Mouse (Mus musculus) liver, postnatal 0 days (tissue): ENCODE measurements around the gene Spon1. TPM values are rescaled to one million over a fixed set of nuclear protein-coding genes. Genes with fewer than 3 reads are reported as not detected.
A peak's percentile ranks its signal among the peaks of the same experiment; 100 is the strongest.

ENCODE experiments used
- ATAC-seq: fragments of 200-750 bp; cut with Nextera tagmentation; 2 replicates; pipeline ENCODE4 v1.8.0; 2017; ENCODE audit warnings: mild to moderate bottlenecking, moderate library complexity
- DNase-seq: peaks from one replicate; pipeline ENCODE4 v3.0.0-alpha.2; 2016
- H3K27ac ChIP-seq: fragments of 300-500 bp; sonication (generic); 2 replicates; pipeline ENCODE4 v1.5.1; 2014; ENCODE audit warnings: antibody characterized with exemption, moderate library complexity, mild to moderate bottlenecking, low read depth
- H3K27me3 ChIP-seq: fragments of 300-500 bp; sonication (generic); 2 replicates; pipeline ENCODE4 v1.6.1; 2014; ENCODE audit warnings: low read length, control low read depth, mixed read lengths; ENCODE audit not compliant: insufficient read depth
- H3K36me3 ChIP-seq: fragments of 300-500 bp; sonication (generic); replicated peaks from 2 replicates; pipeline ENCODE4 v1.6.1; 2014; ENCODE audit warnings: mild to moderate bottlenecking, control low read depth, low read length, moderate library complexity, mixed read lengths; ENCODE audit not compliant: insufficient read depth
- H3K4me1 ChIP-seq: fragments of 300-500 bp; sonication (generic); 2 replicates; pipeline ENCODE4 v1.6.1; 2014; ENCODE audit warnings: antibody characterized with exemption, mild to moderate bottlenecking, control low read depth; ENCODE audit not compliant: insufficient read depth
- H3K4me2 ChIP-seq: fragments of 300-500 bp; sonication (generic); 2 replicates; pipeline ENCODE4 v1.6.1; 2014; ENCODE audit warnings: low read depth, mild to moderate bottlenecking, low read length, moderate library complexity, mixed read lengths
- H3K4me3 ChIP-seq: fragments of 300-500 bp; sonication (generic); 2 replicates; pipeline ENCODE4 v1.5.1; 2014; ENCODE audit warnings: low read depth, low read length
- H3K9ac ChIP-seq: fragments of 300-500 bp; sonication (generic); replicated peaks from 2 replicates; pipeline ENCODE4 v1.6.1; 2014; ENCODE audit warnings: mild to moderate bottlenecking, moderate library complexity
- H3K9me3 ChIP-seq: fragments of 300-500 bp; sonication (generic); 2 replicates; pipeline ENCODE4 v1.6.1; 2016; ENCODE audit warnings: mild to moderate bottlenecking, control low read depth, low read length, mixed read lengths
- CTCF ChIP-seq: sonication (generic); IDR thresholded peaks from 2 replicates; pipeline ENCODE4 v1.5.1; 2016; ENCODE audit warnings: antibody characterized with exemption, low read depth
- EP300 ChIP-seq: IDR thresholded peaks from 2 replicates; pipeline ENCODE4 v1.6.1; 2016; ENCODE audit warnings: antibody characterized with exemption, low read depth, mild to moderate bottlenecking
- WGBS: fragments of 180-500 bp; shearing (Covaris S2); extraction: QIAGEN DNeasy Blood & Tissue Kit; methylation state at CpG from one replicate; pipeline ENCODE4 v1.1.7; 2014; ENCODE audit not compliant: insufficient replicate concordance; 5-methylcytosine and 5-hydroxymethylcytosine counted together
- polyA plus RNA-seq: library from polyadenylated mRNA; unstranded; fragments of >200 nt; fragmentation: Nextera tagmentation; extraction: Ambion mirVana; gene quantifications from 2 replicates; pipeline ENCODE4 v1.2.1, GENCODE M21; 2015

Gene Spon1
- polyA plus RNA-seq, 1 experiment from 2014 or later = 0.35 TPM

- no peak overlapping the region for H3K9ac ChIP-seq
- no peak overlapping the region for H3K4me3 ChIP-seq
- no peak overlapping the region for H3K4me2 ChIP-seq
- H3K36me3 ChIP-seq = no peaks in the 10 kb centered on the region
- H3K27me3 ChIP-seq = peaks cover 5% of the 10 kb centered on the region; the same call in 1 of the 2 replicates
- no peak overlapping the region for H3K27ac ChIP-seq
- H3K9me3 ChIP-seq = no peaks in the 10 kb centered on the region
- TF ChIP-seq CTCF = peak; percentile 80
- no peak for TF ChIP-seq EP300
- 10% methylated on average over 7 of the region's 7 CpGs for WGBS
- peak; percentile 49 for ATAC-seq
- no peaks in the 10 kb centered on the region for H3K4me1 ChIP-seq
- DNase-seq = peak; percentile 67
Measured at GRCm38 (mm10) chr7:113774039-113774438, 8.2 kb downstream of the Spon1 start.

DNA sequence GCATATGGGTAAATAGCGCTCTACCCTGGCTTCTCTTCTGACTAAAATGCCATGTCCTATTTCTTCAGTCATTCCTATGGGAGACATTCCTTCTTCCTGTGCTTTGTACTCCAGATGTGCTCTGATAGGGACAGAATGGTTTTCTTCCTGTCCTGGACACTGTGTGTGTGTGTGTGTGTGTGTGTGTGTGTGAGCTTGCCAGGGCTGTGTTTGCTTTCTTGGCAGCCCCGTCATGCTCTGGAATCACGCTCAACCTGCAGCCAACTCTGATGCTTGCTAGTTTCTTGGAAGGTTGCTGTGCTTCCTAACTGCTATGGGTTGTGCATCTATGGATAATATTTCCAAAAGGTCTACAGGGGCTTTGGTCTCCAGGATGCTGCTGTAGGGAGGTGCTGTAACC is 9.1 kb downstream of the Spon1 start:
- ATAC-seq (no peak), DNase-seq (no peak)
- no peak overlapping the region for H3K9ac ChIP-seq
- 56% methylated on average over 3 of the region's 3 CpGs for WGBS
- H3K4me1 ChIP-seq = no peaks in the 10 kb centered on the region
- no peaks in the 10 kb centered on the region for H3K9me3 ChIP-seq
- H3K4me3 ChIP-seq = no peak overlapping the region
- H3K4me2 ChIP-seq = no peak overlapping the region
- 0 out of 2 replicates have a peak, but pooled peaks cover 3% of the 10 kb centered on the region for H3K27me3 ChIP-seq
- no peaks in the 10 kb centered on the region for H3K36me3 ChIP-seq
- TF ChIP-seq CTCF (no peak), EP300 (no peak)
- no peak overlapping the region for H3K27ac ChIP-seq

DNA sequence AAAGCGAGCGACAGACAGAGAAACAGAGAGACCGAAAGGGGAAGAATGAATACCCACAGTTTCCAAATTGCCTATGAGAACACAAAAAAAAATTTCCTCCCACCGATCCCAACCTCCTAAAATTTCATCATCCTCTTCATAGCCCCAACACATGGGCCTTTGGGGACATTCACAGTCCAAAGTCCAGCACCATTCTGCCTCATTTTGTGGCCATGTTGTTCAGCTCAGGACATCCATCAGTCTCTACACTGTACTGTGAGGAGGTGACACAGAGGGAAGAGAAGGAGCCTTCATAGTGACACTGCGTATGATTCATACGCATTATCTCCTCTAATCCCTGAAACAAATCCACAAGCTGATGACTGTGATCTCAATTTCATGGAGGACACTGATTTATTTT is 12.7 kb downstream of the Spon1 start:
- Histone ChIP-seq H3K9me3 (no peaks in the 10 kb centered on the region), H3K4me1 (no peaks in the 10 kb centered on the region), H3K4me2 (no peak overlapping the region), H3K4me3 (no peak overlapping the region), H3K27ac (no peak overlapping the region), H3K9ac (no peak overlapping the region), H3K36me3 (no peaks in the 10 kb centered on the region), H3K27me3 (no peaks in the 10 kb centered on the region)
- ATAC-seq (no peak; the same call in 1 of the 2 replicates), DNase-seq (no peak)
- TF ChIP-seq EP300 (no peak), CTCF (no peak)
- 85% methylated on average over 6 of the region's 6 CpGs for WGBS

DNA sequence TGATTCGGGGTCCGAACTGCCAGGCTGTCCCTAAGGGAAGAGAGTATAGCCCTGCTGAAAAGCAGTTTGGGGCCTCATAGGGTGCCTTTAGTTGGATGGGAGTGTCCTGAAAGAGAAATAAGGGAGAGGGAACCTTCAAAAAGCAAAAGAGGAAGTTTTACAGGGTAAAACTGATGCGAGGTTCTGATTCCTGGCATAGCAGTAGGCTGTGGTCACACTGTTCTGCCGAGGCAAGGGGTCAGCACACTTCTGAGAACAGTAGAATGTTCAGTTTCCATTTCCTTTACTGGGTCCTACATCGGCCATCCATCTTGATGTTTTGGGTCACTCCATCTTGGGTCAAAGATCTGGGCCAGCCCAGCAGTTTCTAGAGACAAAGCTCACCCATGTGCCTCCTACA is 14.5 kb downstream of the Spon1 start:
- TF ChIP-seq EP300 (no peak), CTCF (no peak)
- ATAC-seq = 0 out of 2 replicates have a peak, but pooled peaks have one; percentile 15
- Histone ChIP-seq H3K4me3 (no peak overlapping the region), H3K9me3 (no peaks in the 10 kb centered on the region), H3K27ac (no peak overlapping the region), H3K36me3 (no peaks in the 10 kb centered on the region), H3K4me1 (no peaks in the 10 kb centered on the region), H3K9ac (no peak overlapping the region), H3K27me3 (no peaks in the 10 kb centered on the region), H3K4me2 (no peak overlapping the region)
- no peak for DNase-seq
- WGBS = 49% methylated on average over 5 of the region's 5 CpGs

- no peaks in the 10 kb centered on the region for H3K9me3 ChIP-seq
- no peak for ATAC-seq
- H3K9ac ChIP-seq = no peak overlapping the region
- whole genome bisulfite sequencing = 86% methylated on average over 5 of the region's 5 CpGs
- no peak for DNase-seq
- no peak overlapping the region for H3K27ac ChIP-seq
- H3K27me3 ChIP-seq = no peaks in the 10 kb centered on the region
- no peak overlapping the region for H3K4me3 ChIP-seq
- TF ChIP-seq CTCF (no peak), EP300 (no peak)
- H3K4me1 ChIP-seq = no peaks in the 10 kb centered on the region
- no peak overlapping the region for H3K4me2 ChIP-seq
- no peaks in the 10 kb centered on the region for H3K36me3 ChIP-seq
Measured at GRCm38 (mm10) chr7:113791991-113792390, 26.2 kb downstream of the Spon1 start.

- Histone ChIP-seq H3K4me1 (no peaks in the 10 kb centered on the region), H3K4me2 (no peak overlapping the region), H3K9ac (no peak overlapping the region), H3K27ac (no peak overlapping the region), H3K36me3 (no peaks in the 10 kb centered on the region), H3K27me3 (no peaks in the 10 kb centered on the region), H3K4me3 (no peak overlapping the region), H3K9me3 (no peaks in the 10 kb centered on the region)
- DNase-seq (no peak), ATAC-seq (no peak)
- 59% methylated on average over 3 of the region's 3 CpGs for WGBS
- TF ChIP-seq EP300 (no peak), CTCF (no peak)
Measured at GRCm38 (mm10) chr7:113792871-113793270, 27.1 kb downstream of the Spon1 start.

DNA sequence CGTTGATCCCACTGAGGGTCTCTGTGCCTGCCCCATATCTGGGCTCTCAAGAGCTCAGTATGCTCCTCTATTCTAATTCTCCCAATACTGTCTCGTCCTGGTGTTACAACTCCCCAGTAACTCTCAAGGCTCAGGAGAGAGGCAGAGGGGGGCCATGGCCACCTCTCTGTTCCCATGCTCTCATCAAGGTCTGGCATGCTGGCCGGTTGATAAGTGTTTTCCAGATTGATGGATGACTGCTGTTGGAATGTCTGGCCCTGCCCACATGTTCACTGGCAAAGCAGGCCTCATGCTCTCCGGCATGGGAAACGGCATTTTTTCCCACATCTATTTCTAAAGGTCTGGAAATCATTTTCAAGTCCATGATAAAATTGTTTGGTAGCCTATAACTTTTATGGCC is 29.4 kb downstream of the Spon1 start:
- H3K27ac ChIP-seq = no peak overlapping the region
- H3K4me3 ChIP-seq = no peak overlapping the region
- 67% methylated on average over 5 of the region's 5 CpGs for WGBS
- no peaks in the 10 kb centered on the region for H3K9me3 ChIP-seq
- no peaks in the 10 kb centered on the region for H3K4me1 ChIP-seq
- H3K27me3 ChIP-seq = no peaks in the 10 kb centered on the region
- H3K36me3 ChIP-seq = no peaks in the 10 kb centered on the region
- H3K9ac ChIP-seq = no peak overlapping the region
- TF ChIP-seq EP300 = no peak
- TF ChIP-seq CTCF = no peak
- ATAC-seq (no peak), DNase-seq (no peak)
- H3K4me2 ChIP-seq = no peak overlapping the region
